Mouse (Mus musculus) liver, embryonic 13.5 days (tissue): ENCODE data around the gene Mfsd11. TPM values are rescaled to one million over a fixed set of nuclear protein-coding genes. Genes with fewer than 3 reads are reported as not detected.

Source experiments
- ATAC-seq: fragments of 200-750 bp; cut with Nextera tagmentation; 2 replicates; pipeline ENCODE4 v1.8.0; 2017; ENCODE audit warnings: low read depth, mild to moderate bottlenecking, moderate number of reproducible peaks, moderate library complexity
- DNase-seq: peaks from one replicate; pipeline ENCODE4 v3.0.0; 2022
- H3K27ac ChIP-seq: fragments of 300-500 bp; sonication (generic); 2 replicates; pipeline ENCODE4 v1.5.1; 2015; ENCODE audit warnings: moderate library complexity, mild to moderate bottlenecking, inconsistent platforms
- H3K27me3 ChIP-seq: fragments of 300-500 bp; sonication (generic); 2 replicates; pipeline ENCODE4 v1.6.1; 2015; ENCODE audit warnings: mild to moderate bottlenecking, inconsistent platforms
- H3K36me3 ChIP-seq: fragments of 300-500 bp; sonication (generic); 2 replicates; pipeline ENCODE4 v1.6.1; 2015; ENCODE audit warnings: mild to moderate bottlenecking, inconsistent platforms
- H3K4me1 ChIP-seq: fragments of 300-500 bp; sonication (generic); replicated peaks from 2 replicates; pipeline ENCODE4 v1.6.1; 2015; ENCODE audit warnings: inconsistent platforms
- H3K4me2 ChIP-seq: fragments of 300-500 bp; sonication (generic); 2 replicates; pipeline ENCODE4 v1.6.1; 2015; ENCODE audit warnings: inconsistent platforms, mild to moderate bottlenecking, moderate library complexity
- H3K4me3 ChIP-seq: fragments of 300-500 bp; sonication (generic); replicated peaks from 2 replicates; pipeline ENCODE4 v1.5.1; 2015; ENCODE audit warnings: mild to moderate bottlenecking, inconsistent platforms
- H3K9ac ChIP-seq: fragments of 300-500 bp; sonication (generic); 2 replicates; pipeline ENCODE4 v1.6.1; 2015; ENCODE audit warnings: mild to moderate bottlenecking, inconsistent platforms
- H3K9me3 ChIP-seq: fragments of 300-500 bp; sonication (generic); replicated peaks from 2 replicates; pipeline ENCODE4 v1.6.1; 2016; ENCODE audit warnings: inconsistent platforms
- WGBS: fragments of 180-500 bp; shearing (Covaris S2); methylation state at CpG from one replicate; pipeline ENCODE4 v1.1.7; 2015; ENCODE audit not compliant: insufficient replicate concordance; 5-methylcytosine and 5-hydroxymethylcytosine counted together
- polyA plus RNA-seq: library from polyadenylated mRNA; unstranded; fragments of >200 nt; fragmentation: Nextera tagmentation; extraction: Ambion mirVana; gene quantifications from 2 replicates; pipeline ENCODE4 v1.2.1, GENCODE M21; 2015

The Mfsd11 gene
- polyA plus RNA-seq, 1 experiment from 2014 or later = 10.4 TPM

DNA sequence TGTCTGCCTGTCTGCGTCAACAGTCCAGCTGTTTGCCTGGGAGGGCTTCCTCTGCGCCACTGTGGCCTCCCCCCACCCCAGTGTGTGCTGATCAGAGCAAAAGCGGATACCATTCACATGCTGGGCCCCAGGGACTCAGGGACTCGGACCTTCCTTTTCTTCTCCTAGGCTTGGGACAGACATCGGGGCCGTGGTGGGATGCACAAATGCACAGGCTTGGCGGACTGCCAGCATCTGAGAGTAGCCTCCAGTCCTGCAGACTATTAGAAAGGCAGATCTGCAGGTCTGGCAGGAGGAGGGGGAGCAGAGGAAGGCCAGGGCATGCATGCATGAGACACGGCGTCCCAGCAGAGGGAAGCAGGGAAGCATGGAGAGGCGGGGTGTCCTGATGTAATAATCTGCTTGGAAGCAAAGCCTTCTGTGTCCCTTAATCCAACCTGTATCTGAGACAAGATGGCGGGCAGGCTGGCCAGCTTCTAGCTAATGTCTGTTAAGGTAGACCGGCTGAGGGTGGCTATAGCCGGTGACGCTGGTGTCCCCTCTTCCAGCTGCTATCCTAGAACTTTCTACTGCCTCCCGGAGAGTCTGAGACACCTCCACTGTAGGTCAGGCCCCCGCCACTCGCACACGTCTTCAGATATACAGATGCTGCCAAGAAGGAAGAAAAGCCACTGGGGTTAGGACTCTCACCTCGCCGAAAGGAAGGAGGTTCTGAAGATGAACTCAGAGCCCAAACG is 39.3 kb upstream of the Mfsd11 start:
- no peaks in the 10 kb centered on the region for H3K9me3 ChIP-seq
- H3K27ac ChIP-seq = no peak overlapping the region; the same call in 1 of the 2 replicates
- peaks cover 6% of the 10 kb centered on the region; the same call in 1 of the 2 replicates for H3K27me3 ChIP-seq
- H3K9ac ChIP-seq = no peak overlapping the region
- no peak overlapping the region for H3K4me2 ChIP-seq
- ATAC-seq (no peak), DNase-seq (no peak)
- WGBS = 72% methylated on average over 21 of the region's 21 CpGs
- no peaks in the 10 kb centered on the region for H3K36me3 ChIP-seq
- no peak overlapping the region for H3K4me3 ChIP-seq
- H3K4me1 ChIP-seq = peaks cover 22% of the 10 kb centered on the region

DNA sequence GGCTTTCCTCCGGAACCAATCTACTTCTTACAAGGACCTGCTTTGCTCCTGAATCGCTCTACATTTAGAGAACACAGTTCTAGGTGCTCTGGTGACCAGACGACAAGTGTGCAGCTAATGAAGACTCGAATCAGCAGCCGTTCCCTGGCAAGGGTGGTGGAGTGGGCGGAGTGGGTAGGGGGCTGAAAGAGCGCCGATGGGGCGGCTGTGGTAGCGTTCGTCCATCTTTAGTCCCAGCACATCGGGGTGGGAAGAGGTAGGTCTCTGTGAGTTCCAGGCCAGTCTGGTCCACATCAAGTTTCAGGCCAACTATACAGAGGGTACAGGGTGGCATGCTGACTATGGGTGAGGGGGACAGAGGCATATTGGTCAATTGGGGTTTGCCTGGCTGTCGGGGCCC is 38.6 kb upstream of the Mfsd11 start:
- Histone ChIP-seq H3K4me1 (peaks cover 22% of the 10 kb centered on the region), H3K4me2 (no peak overlapping the region), H3K9ac (no peak overlapping the region), H3K4me3 (no peak overlapping the region), H3K27ac (0 out of 2 replicates have a peak overlapping the region, but pooled peaks have one; percentile 23), H3K36me3 (no peaks in the 10 kb centered on the region), H3K27me3 (peaks cover 6% of the 10 kb centered on the region; the same call in 1 of the 2 replicates), H3K9me3 (no peaks in the 10 kb centered on the region)
- DNase-seq = no peak
- ATAC-seq = no peak
- WGBS = 81% methylated on average over 13 of the region's 13 CpGs

DNA sequence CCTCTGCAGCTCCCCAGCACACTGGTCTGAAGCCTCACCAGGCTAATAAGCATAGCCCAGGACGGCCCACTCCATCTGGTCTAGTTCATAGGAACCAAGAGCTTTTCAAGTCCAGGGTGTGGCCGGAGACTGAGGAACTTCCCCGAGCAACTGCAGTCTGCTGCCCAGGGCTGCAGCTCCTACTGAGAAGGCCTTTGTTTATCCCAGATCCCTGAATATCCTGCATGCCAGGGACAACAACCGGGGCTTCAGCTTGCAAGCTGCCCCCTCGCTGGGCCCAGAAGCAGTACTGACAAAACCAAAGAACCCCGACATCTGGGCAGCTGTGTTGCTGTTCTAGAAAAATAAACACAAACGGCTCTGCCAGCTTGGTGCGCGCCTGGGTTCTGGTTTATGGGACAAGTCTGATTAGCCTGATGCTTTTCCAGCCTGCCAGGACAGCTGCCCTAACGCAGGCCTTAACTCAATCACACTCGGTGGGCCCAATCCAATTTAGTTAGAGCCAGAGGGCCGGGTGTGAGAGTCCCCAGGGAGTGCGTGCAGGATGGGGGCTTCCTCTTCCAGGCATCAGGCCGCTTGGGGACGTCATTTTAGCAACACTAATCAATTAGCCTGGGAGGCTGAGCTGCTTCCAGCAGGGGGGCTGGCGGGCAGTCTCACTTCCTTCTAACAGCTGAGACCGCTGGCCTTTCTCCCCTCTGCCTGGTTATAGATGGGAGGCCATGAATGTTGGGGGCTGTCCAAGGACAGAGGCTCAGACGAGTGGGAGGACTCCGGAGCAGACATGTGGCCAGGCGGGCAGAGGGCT is 38.0 kb upstream of the Mfsd11 start:
- WGBS = 47% methylated on average over 20 of the region's 20 CpGs
- Histone ChIP-seq H3K4me2 (no peak overlapping the region), H3K27ac (peak overlapping the region; percentile 23; the same call in 1 of the 2 replicates), H3K4me1 (peaks cover 22% of the 10 kb centered on the region), H3K9ac (no peak overlapping the region), H3K4me3 (no peak overlapping the region), H3K36me3 (no peaks in the 10 kb centered on the region), H3K27me3 (peaks cover 6% of the 10 kb centered on the region; the same call in 1 of the 2 replicates), H3K9me3 (no peaks in the 10 kb centered on the region)
- DNase-seq = no peak
- no peak for ATAC-seq

- ATAC-seq (no peak), DNase-seq (no peak)
- H3K9me3 ChIP-seq = no peaks in the 10 kb centered on the region
- H3K36me3 ChIP-seq = no peaks in the 10 kb centered on the region
- H3K9ac ChIP-seq = no peak overlapping the region
- no peak overlapping the region for H3K4me2 ChIP-seq
- peaks cover 22% of the 10 kb centered on the region for H3K4me1 ChIP-seq
- 44% methylated on average over 7 of the region's 7 CpGs for WGBS
- no peak overlapping the region for H3K4me3 ChIP-seq
- H3K27me3 ChIP-seq = peaks cover 5% of the 10 kb centered on the region; the same call in 1 of the 2 replicates
- H3K27ac ChIP-seq = peak overlapping the region; percentile 23; the same call in 1 of the 2 replicates
Observed at GRCm38 (mm10) chr11:116814884-116815415, 37.3 kb upstream of the Mfsd11 start.

GRCm38 (mm10) chr11:116816769-116817168 is 35.5 kb upstream of the Mfsd11 start:
- H3K27ac ChIP-seq = no peak overlapping the region
- H3K9me3 ChIP-seq = no peaks in the 10 kb centered on the region
- H3K4me1 ChIP-seq = peaks cover 11% of the 10 kb centered on the region
- WGBS = 71% methylated on average over 5 of the region's 5 CpGs
- no peak overlapping the region for H3K4me2 ChIP-seq
- ATAC-seq (no peak), DNase-seq (no peak)
- H3K36me3 ChIP-seq = no peaks in the 10 kb centered on the region
- H3K9ac ChIP-seq = no peak overlapping the region
- H3K4me3 ChIP-seq = no peak overlapping the region
- H3K27me3 ChIP-seq = peaks cover 2% of the 10 kb centered on the region; the same call in 1 of the 2 replicates

DNA sequence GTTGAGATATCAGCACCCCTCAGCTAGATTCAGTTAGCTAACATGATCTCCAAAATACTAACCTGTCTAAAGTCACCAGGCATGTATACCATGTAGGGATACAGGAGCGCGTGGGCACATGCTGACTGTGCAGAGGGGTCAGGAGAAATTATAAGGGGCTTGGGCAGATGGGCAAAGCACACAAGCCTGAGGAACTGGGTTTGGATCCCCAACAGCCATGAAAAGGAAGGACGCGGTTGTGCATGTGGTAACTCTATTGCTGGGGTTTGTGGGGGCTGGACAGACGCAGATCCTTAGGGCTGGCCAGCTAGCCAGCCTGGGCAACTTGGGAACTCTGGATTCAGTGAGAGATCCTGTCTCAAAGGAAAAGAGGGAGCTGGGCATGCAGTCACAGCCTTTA is 34.7 kb upstream of the Mfsd11 start:
- Histone ChIP-seq H3K4me1 (peaks cover 11% of the 10 kb centered on the region), H3K27ac (no peak overlapping the region), H3K27me3 (peaks cover 2% of the 10 kb centered on the region; the same call in 1 of the 2 replicates), H3K4me2 (no peak overlapping the region), H3K9ac (no peak overlapping the region), H3K4me3 (no peak overlapping the region), H3K9me3 (no peaks in the 10 kb centered on the region), H3K36me3 (no peaks in the 10 kb centered on the region)
- ATAC-seq (no peak), DNase-seq (no peak)
- WGBS = 76% methylated on average over 5 of the region's 5 CpGs

- H3K4me1 ChIP-seq = peaks cover 11% of the 10 kb centered on the region
Observed at GRCm38 (mm10) chr11:116818722-116819121, 33.5 kb upstream of the Mfsd11 start.

GRCm38 (mm10) chr11:116819932-116820593 is 32.2 kb upstream of the Mfsd11 start:
- DNase-seq = no peak
- no peak for ATAC-seq
- WGBS = 61% methylated on average over 5 of the region's 5 CpGs
- H3K9ac ChIP-seq = no peak overlapping the region
- no peak overlapping the region for H3K27ac ChIP-seq
- H3K4me2 ChIP-seq = no peak overlapping the region
- no peak overlapping the region for H3K4me3 ChIP-seq
- H3K27me3 ChIP-seq = no peaks in the 10 kb centered on the region
- H3K9me3 ChIP-seq = no peaks in the 10 kb centered on the region
- H3K4me1 ChIP-seq = peaks cover 3% of the 10 kb centered on the region
- H3K36me3 ChIP-seq = no peaks in the 10 kb centered on the region

More at GRCm38 (mm10) chr11:116818722-116819121, 33.5 kb upstream of the Mfsd11 start:
- ATAC-seq = no peak
- no peaks in the 10 kb centered on the region for H3K36me3 ChIP-seq
- H3K4me3 ChIP-seq = no peak overlapping the region
- no peak overlapping the region for H3K9ac ChIP-seq
- no peaks in the 10 kb centered on the region; the same call in 1 of the 2 replicates for H3K27me3 ChIP-seq
- no peaks in the 10 kb centered on the region for H3K9me3 ChIP-seq
- 54% methylated on average over 8 of the region's 8 CpGs for whole genome bisulfite sequencing
- H3K4me2 ChIP-seq = no peak overlapping the region
- no peak overlapping the region for H3K27ac ChIP-seq
- DNase-seq = no peak

DNA sequence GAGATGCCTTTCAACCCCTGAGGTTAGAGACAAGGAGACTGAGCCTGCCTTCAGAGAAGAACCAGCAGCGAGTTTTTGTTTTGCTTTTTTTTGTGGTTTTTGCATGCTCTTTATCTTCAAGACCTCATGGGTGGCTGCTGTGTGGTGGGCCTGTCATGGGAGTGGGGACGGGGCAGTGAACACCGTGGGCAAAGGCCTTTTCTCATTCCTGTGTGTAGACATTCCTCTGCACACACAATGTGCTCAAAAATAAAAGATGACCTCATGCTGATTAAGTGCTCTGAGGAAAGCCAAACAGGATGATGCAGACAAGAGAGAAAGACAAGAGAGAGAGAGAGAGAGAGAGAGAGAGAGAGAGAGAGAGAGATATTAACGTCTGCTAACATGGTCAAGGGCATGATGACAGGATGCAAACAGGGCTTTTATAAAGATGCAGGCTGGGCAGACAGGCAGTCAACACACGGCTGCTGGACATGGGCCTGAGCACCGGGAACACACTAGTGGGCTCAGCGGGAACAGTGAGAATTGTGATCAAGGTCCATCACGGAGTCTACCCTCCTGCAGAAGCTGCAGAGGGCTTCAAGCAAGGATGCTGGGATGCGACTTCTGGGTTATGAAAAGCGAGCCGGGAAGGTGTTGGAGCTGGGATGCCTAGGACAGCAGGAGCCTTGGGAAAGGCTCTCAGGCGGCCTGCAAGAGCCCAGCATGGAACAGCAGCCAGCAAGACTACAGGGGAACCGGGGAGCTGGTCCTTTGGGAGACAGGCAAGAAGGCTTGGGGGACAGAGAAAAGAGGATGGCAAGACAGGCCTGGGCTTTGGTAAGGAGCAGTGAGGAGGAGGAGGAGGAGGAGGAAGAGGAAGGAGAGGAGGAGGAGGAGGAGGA is 30.9 kb upstream of the Mfsd11 start:
- H3K4me2 ChIP-seq = no peak overlapping the region
- H3K9me3 ChIP-seq = no peaks in the 10 kb centered on the region
- peaks cover 10% of the 10 kb centered on the region for H3K27me3 ChIP-seq
- H3K9ac ChIP-seq = no peak overlapping the region
- DNase-seq = no peak
- H3K27ac ChIP-seq = no peak overlapping the region
- H3K4me3 ChIP-seq = no peak overlapping the region
- WGBS = 47% methylated on average over 13 of the region's 13 CpGs
- H3K36me3 ChIP-seq = no peaks in the 10 kb centered on the region
- ATAC-seq = no peak
- H3K4me1 ChIP-seq = peaks cover 3% of the 10 kb centered on the region; the same call in 1 of the 2 replicates

- ATAC-seq = no peak
- Histone ChIP-seq H3K36me3 (no peaks in the 10 kb centered on the region), H3K27ac (no peak overlapping the region), H3K9ac (no peak overlapping the region), H3K4me2 (no peak overlapping the region), H3K4me1 (peaks cover 5% of the 10 kb centered on the region; the same call in 1 of the 2 replicates), H3K4me3 (no peak overlapping the region), H3K9me3 (no peaks in the 10 kb centered on the region), H3K27me3 (peaks cover 19% of the 10 kb centered on the region)
- DNase-seq = no peak
- WGBS = 70% methylated on average over 10 of the region's 10 CpGs
Observed at GRCm38 (mm10) chr11:116822215-116822614, 30.0 kb upstream of the Mfsd11 start.
